Mouse (Mus musculus) thymus, adult 2 months (tissue): ENCODE measurements around the gene Oxt.

Experiments
- CTCF ChIP-seq: fragments of 200-500 bp; IDR thresholded peaks from 2 replicates; pipeline ENCODE4 v1.5.1; 2012; ENCODE audit warnings: mild to moderate bottlenecking, control low read depth, low read length, moderate library complexity, borderline replicate concordance; ENCODE audit not compliant: control insufficient read depth, poor library complexity, insufficient read depth; ENCODE audit errors: extremely low read depth
- POLR2A ChIP-seq: fragments of 200-500 bp; IDR thresholded peaks from 2 replicates; pipeline ENCODE4 v1.6.1; 2012; ENCODE audit warnings: mild to moderate bottlenecking, low read length, control low read depth, moderate library complexity; ENCODE audit not compliant: control insufficient read depth, poor library complexity, insufficient read depth; ENCODE audit errors: extremely low read depth

- TF ChIP-seq POLR2A: no peak
- TF ChIP-seq CTCF: no peak
These were observed 6.6 kb downstream of the Oxt start, which contains the start of gene Avp for GRCm38 (mm10) chr2:130582552-130582951.
